Mouse (Mus musculus) lung, postnatal 0 days (tissue): ENCODE measurements around the gene Pdzrn4. TPM values are rescaled to one million over a fixed set of nuclear protein-coding genes. Genes with fewer than 3 reads are reported as not detected.

ENCODE experiments used
- ATAC-seq: fragments of 200-750 bp; cut with Nextera tagmentation; 2 replicates; pipeline ENCODE4 v1.8.0; 2017; ENCODE audit warnings: moderate library complexity
- DNase-seq: peaks from one replicate; pipeline ENCODE4 v3.0.0-alpha.2; 2016; ENCODE audit warnings: low spot score
- H3K27ac ChIP-seq: fragments of 300-500 bp; sonication (generic); 2 replicates; pipeline ENCODE4 v1.5.1; 2014; ENCODE audit warnings: antibody characterized with exemption, mild to moderate bottlenecking, low read length, mixed read lengths
- H3K27me3 ChIP-seq: fragments of 300-500 bp; sonication (generic); replicated peaks from 2 replicates; pipeline ENCODE4 v1.6.1; 2014; ENCODE audit warnings: low read length, mixed read lengths; ENCODE audit not compliant: insufficient read depth
- H3K36me3 ChIP-seq: fragments of 300-500 bp; sonication (generic); 2 replicates; pipeline ENCODE4 v1.6.1; 2014; ENCODE audit warnings: low read length, mixed read lengths; ENCODE audit not compliant: insufficient read depth
- H3K4me1 ChIP-seq: fragments of 300-500 bp; sonication (generic); 2 replicates; pipeline ENCODE4 v1.6.1; 2014; ENCODE audit warnings: antibody characterized with exemption, low read depth, low read length, mixed read lengths; ENCODE audit not compliant: insufficient read depth
- H3K4me2 ChIP-seq: fragments of 300-500 bp; sonication (generic); replicated peaks from 2 replicates; pipeline ENCODE4 v1.6.1; 2014; ENCODE audit warnings: low read depth, mild to moderate bottlenecking, low read length, moderate library complexity, mixed read lengths
- H3K4me3 ChIP-seq: fragments of 300-500 bp; sonication (generic); 2 replicates; pipeline ENCODE4 v1.5.1; 2014; ENCODE audit warnings: low read depth, low read length
- H3K9ac ChIP-seq: fragments of 300-500 bp; sonication (generic); replicated peaks from 2 replicates; pipeline ENCODE4 v1.6.1; 2014; ENCODE audit warnings: low read depth, mild to moderate bottlenecking
- H3K9me3 ChIP-seq: fragments of 300-500 bp; sonication (generic); 2 replicates; pipeline ENCODE4 v1.6.1; 2016; ENCODE audit warnings: low read length, mixed read lengths
- CTCF ChIP-seq: IDR thresholded peaks from 2 replicates; pipeline ENCODE4 v1.5.1; 2016; ENCODE audit warnings: antibody characterized with exemption, mild to moderate bottlenecking
- EP300 ChIP-seq: IDR thresholded peaks from 2 replicates; pipeline ENCODE4 v1.6.1; 2016; ENCODE audit warnings: antibody characterized with exemption, mild to moderate bottlenecking, control low read depth
- WGBS: fragments of 180-500 bp; shearing (Covaris S2); extraction: QIAGEN DNeasy Blood & Tissue Kit; methylation state at CpG from one replicate; pipeline ENCODE4 v1.1.7; 2014; 5-methylcytosine and 5-hydroxymethylcytosine counted together
- polyA plus RNA-seq: library from polyadenylated mRNA; unstranded; fragments of >200 nt; fragmentation: Nextera tagmentation; extraction: Ambion mirVana; gene quantifications from 2 replicates; pipeline ENCODE4 v1.2.1, GENCODE M21; 2015

Pdzrn4 gene
- polyA plus RNA-seq, 1 experiment from 2014 or later: 0.60 TPM

GRCm38 (mm10) chr15:92757085-92757903 lies 360.6 kb downstream of the Pdzrn4 start:
- H3K27me3 ChIP-seq: no peaks in the 10 kb centered on the region
- 65% methylated on average over 17 of the region's 17 CpGs for WGBS
- H3K9ac ChIP-seq: no peak overlapping the region
- no peaks in the 10 kb centered on the region for H3K4me1 ChIP-seq
- TF ChIP-seq EP300 (no peak), CTCF (no peak)
- no peak overlapping the region for H3K4me2 ChIP-seq
- DNase-seq (no peak), ATAC-seq (no peak)
- no peak overlapping the region for H3K4me3 ChIP-seq
- no peak overlapping the region for H3K27ac ChIP-seq
- H3K9me3 ChIP-seq: no peaks in the 10 kb centered on the region
- H3K36me3 ChIP-seq: no peaks in the 10 kb centered on the region

GRCm38 (mm10) chr15:92759001-92759400 lies 362.3 kb downstream of the Pdzrn4 start:
- H3K4me3 ChIP-seq: no peak overlapping the region
- H3K4me2 ChIP-seq: no peak overlapping the region
- ATAC-seq: no peak
- H3K4me1 ChIP-seq: no peaks in the 10 kb centered on the region
- WGBS: 53% methylated on average over 8 of the region's 8 CpGs
- DNase-seq: no peak
- no peaks in the 10 kb centered on the region for H3K36me3 ChIP-seq
- no peak overlapping the region for H3K9ac ChIP-seq
- no peaks in the 10 kb centered on the region for H3K27me3 ChIP-seq
- no peaks in the 10 kb centered on the region for H3K9me3 ChIP-seq
- TF ChIP-seq CTCF: no peak
- no peak for TF ChIP-seq EP300
- H3K27ac ChIP-seq: no peak overlapping the region

GRCm38 (mm10) chr15:92763303-92763702 lies 366.6 kb downstream of the Pdzrn4 start:
- 72% methylated on average over 5 of the region's 5 CpGs for WGBS
- H3K27me3 ChIP-seq: no peaks in the 10 kb centered on the region
- no peak for DNase-seq
- H3K9ac ChIP-seq: no peak overlapping the region
- no peak for ATAC-seq
- no peaks in the 10 kb centered on the region for H3K9me3 ChIP-seq
- H3K36me3 ChIP-seq: no peaks in the 10 kb centered on the region
- TF ChIP-seq CTCF (no peak), EP300 (no peak)
- H3K4me2 ChIP-seq: no peak overlapping the region
- no peak overlapping the region for H3K27ac ChIP-seq
- no peaks in the 10 kb centered on the region for H3K4me1 ChIP-seq
- H3K4me3 ChIP-seq: no peak overlapping the region

- no peaks in the 10 kb centered on the region for H3K27me3 ChIP-seq
- no peak overlapping the region for H3K9ac ChIP-seq
- no peak for TF ChIP-seq CTCF
- no peak for TF ChIP-seq EP300
- H3K27ac ChIP-seq: no peak overlapping the region
- no peak overlapping the region for H3K4me2 ChIP-seq
- DNase-seq (no peak), ATAC-seq (no peak)
- H3K4me1 ChIP-seq: no peaks in the 10 kb centered on the region
- 72% methylated on average over 15 of the region's 15 CpGs for WGBS
- no peaks in the 10 kb centered on the region for H3K9me3 ChIP-seq
- H3K4me3 ChIP-seq: no peak overlapping the region
- H3K36me3 ChIP-seq: no peaks in the 10 kb centered on the region
These were observed 372.9 kb downstream of the Pdzrn4 start for GRCm38 (mm10) chr15:92769535-92769934.

GRCm38 (mm10) chr15:92788036-92788435 lies 391.4 kb downstream of the Pdzrn4 start:
- WGBS: 66% methylated on average over 14 of the region's 14 CpGs
- no peak overlapping the region for H3K27ac ChIP-seq
- no peaks in the 10 kb centered on the region for H3K27me3 ChIP-seq
- H3K9ac ChIP-seq: no peak overlapping the region
- TF ChIP-seq EP300: no peak
- no peak for TF ChIP-seq CTCF
- no peak for ATAC-seq
- H3K4me3 ChIP-seq: no peak overlapping the region
- H3K4me1 ChIP-seq: no peaks in the 10 kb centered on the region
- DNase-seq: no peak
- no peaks in the 10 kb centered on the region for H3K9me3 ChIP-seq
- H3K4me2 ChIP-seq: no peak overlapping the region
- no peaks in the 10 kb centered on the region for H3K36me3 ChIP-seq

- H3K4me1 ChIP-seq: no peaks in the 10 kb centered on the region
- no peak overlapping the region for H3K27ac ChIP-seq
- no peaks in the 10 kb centered on the region for H3K9me3 ChIP-seq
- ATAC-seq (no peak), DNase-seq (no peak)
- H3K36me3 ChIP-seq: no peaks in the 10 kb centered on the region
- TF ChIP-seq CTCF (no peak), EP300 (no peak)
- WGBS: 76% methylated on average over 3 of the region's 3 CpGs
- H3K27me3 ChIP-seq: no peaks in the 10 kb centered on the region
- H3K4me2 ChIP-seq: no peak overlapping the region
- no peak overlapping the region for H3K4me3 ChIP-seq
- no peak overlapping the region for H3K9ac ChIP-seq
These were observed 397.6 kb downstream of the Pdzrn4 start for GRCm38 (mm10) chr15:92794275-92794674.
